Mouse (Mus musculus): Measurements from ENCODE around the gene Itpr1.

DNA sequence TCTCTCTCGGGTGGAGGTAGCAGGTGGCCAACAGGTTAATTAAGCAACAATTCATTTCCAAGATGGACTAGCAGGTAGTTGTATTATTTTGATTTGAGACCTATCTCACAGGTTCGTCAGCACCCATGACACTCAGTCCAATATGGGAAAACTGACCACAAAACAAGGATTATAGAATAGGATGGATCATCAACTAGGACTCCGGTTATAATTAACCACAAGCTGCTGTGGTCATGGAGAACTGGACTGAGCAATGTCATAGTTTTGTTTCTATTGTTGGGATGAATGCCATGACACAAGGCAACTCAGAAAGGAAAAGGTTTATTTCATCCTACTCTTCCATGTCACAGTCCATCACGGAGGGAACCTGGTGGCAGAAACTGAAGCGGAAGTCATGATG lies 252.3 kb downstream of the Itpr1 start:
- TF ChIP-seq GATA1 (IDR thresholded peaks at IDR 0.05; ENCODE audit: borderline replicate concordance, low read length) (no peak), POLR2AphosphoS5 (IDR thresholded peaks at IDR 0.05; ENCODE audit: insufficient replicate concordance, low read depth, low read length) (no peak), GATA2 (IDR thresholded peaks at IDR 0.05; ENCODE audit: borderline replicate concordance, low read depth, low read length) (no peak)
